Mouse (Mus musculus): ENCODE data around the gene Gtf2a2. TPM values are rescaled to one million over a fixed set of nuclear protein-coding genes. Genes with fewer than 3 reads are reported as not detected.

Gtf2a2 gene
- total RNA-seq (2021) = 10 to 100 TPM; 49.2 to 49.9 TPM
- long read RNA-seq, experiment 1, transcript Gtf2a2-202 (5 exons, 893 nt) = major isoform, 51 of 69 reads
- long read RNA-seq, experiment 1, transcript Gtf2a2-204 (4 exons, 622 nt) = minor isoform, 7 of 69 reads
- long read RNA-seq, experiment 1, partial matches to known transcripts = 0 of 69 reads
- long read RNA-seq, experiment 1, other reads (novel, unspliced or antisense) = 6 of 69 reads
- long read RNA-seq, experiment 2, transcript Gtf2a2-202 (5 exons, 893 nt) = major isoform, 53 of 66 reads
- long read RNA-seq, experiment 2, partial matches to known transcripts = 2 of 66 reads
- long read RNA-seq, experiment 2, other reads (novel, unspliced or antisense) = 6 of 66 reads

DNA sequence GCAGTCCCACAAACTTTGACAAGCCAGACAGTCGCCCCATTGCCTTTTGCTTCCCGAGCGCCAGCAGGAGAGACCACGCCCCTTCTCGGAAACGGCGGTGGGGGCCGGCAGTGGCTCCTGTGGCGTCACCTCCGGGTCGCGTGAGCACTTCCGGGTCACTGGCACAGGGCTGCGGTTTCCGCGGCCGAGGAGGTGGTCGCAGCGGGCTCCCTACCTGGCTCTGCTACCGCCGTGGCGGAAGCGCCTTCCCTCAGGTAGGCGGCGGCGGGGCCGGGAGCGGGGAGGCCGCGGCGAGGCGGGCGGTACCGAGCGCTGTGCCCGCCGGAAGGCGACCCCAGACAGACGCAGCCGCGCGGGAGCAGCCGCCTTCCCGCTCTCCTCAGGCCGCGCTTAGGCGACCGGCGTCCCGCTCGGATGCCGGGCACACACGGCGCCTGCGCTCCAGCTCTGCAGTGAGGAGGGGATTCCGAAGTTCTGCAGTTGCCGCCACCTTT lies at the start of gene Gtf2a2:
Gene Gtf2a2 (plus strand): TSS at position 143 of the 494 bp plus-strand sequence.
- peak; percentile 89 for DNase-seq

DNA sequence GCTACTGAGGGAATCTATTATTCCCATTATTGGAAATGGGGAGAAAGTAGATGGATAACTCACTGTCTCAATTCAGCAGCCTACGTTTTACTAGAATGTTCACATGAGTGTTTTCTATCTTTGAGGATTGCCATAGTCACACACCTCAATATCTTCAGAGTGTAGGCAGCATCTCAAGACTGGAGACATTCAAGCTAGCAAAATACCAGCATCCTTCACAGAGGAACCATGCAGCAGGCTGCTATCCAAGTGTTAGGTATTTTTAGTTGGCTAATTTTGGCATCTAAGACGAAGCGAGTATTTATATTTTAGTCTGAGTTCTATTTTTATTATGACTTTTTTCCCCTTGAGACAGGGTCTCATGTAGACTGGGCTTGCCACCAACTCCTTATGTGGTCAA lies 48.0 kb upstream of the Gtf2a2 start:
- no peak for DNase-seq

DNA sequence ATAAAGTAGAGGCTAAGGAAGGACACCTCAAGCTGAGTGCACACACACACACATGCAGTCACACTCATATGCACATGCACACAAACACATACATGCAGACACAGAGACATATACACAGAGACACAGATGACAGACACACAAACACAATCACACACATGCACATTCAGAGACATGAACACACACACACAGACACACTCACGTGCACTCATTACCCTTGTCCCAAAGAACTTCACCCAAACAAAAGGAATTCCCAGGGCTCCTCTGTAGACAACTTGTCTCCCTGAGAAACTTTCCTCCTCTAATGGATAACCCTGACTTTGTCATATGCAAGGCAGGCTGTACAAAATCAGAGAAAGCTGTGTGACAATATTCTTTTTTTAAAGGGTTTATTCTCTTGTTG lies 26.8 kb upstream of the Gtf2a2 start:
- DNase-seq = no peak

DNA sequence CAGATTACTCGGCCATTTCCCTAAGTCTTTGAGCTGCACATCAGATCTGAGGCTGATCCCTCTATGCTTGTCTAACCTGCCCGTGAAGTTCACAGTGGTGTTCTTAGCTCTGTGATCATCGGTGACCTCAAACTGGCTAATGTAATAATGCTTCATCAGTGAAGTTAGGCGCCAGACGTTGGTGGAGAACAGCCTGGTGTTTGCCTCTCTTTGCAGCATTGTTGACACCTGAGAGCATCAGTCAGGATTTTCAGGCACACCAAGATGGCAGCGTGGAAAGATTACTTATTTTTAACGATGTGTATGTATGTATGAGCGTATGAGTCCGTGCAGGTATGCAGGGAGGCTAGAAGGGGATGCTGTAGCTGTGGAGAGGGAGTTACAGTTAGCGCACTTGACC lies 26.3 kb upstream of the Gtf2a2 start:
- no peak for DNase-seq

DNA sequence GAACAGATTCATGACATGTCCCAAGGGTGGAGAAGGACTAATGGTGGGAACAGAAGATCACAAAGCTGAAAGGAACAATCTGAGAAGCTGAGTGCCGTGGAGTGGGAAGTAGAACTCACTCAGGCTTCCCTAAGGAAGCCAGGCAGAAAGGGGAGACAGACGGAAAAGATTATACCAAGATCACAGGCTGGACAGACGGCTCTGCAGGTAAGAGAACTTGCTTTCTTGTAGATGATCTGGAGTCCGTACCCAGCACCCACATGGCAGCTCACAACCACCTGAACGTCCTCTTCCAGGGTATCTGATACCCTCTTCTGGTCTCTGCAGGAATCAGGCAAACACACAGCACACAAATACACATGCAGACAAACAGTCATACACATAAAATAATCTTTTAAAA lies 25.8 kb upstream of the Gtf2a2 start:
- no peak for DNase-seq

DNA sequence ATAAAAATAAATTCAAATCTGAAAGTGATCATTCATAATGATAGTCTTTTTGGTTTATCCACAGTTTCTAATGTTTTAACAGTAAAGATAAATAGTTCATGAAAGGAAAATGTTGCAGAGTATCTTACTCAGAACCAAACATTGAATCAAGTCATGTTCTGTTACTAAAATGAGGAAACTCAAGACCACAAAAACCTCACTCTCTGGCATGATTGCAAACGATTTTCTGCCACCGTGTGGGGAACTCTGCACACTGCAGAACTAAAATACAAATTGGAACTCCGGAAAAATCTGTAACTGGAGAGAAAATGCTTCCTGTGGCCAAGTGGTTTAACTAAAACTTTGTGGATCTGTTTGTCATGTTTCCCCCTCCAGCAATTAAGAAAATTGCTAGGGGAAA lies 24.8 kb upstream of the Gtf2a2 start:
- peak; percentile 16 for DNase-seq

DNA sequence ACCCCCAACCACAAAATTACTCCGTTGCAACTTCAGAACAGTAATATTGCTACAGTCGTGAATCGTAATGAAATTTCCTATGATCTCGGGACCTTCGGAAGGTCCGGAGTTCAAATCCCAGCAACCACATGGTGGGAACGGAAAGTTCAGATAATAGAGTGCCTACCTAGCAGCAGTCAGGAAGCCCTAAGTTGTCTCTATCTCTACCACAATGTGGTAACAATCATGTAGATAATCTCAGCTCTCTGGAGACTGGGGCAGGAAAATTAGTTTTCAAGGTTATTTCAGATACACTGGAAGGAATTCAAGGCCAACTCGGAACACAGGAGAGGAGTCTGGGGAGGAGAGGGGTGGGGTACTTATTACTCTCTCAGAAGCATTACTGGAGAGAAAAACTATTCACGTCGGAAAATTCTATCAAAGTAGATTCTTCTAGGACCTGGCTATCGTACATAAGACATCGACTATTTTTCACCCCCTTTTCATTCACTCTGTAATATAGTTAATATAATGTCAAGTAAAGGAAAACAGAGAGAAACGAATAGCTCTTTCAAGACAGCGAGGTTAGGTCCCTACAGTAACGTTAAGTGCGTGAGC lies 23.5 kb upstream of the Gtf2a2 start:
- no peak for DNase-seq

DNA sequence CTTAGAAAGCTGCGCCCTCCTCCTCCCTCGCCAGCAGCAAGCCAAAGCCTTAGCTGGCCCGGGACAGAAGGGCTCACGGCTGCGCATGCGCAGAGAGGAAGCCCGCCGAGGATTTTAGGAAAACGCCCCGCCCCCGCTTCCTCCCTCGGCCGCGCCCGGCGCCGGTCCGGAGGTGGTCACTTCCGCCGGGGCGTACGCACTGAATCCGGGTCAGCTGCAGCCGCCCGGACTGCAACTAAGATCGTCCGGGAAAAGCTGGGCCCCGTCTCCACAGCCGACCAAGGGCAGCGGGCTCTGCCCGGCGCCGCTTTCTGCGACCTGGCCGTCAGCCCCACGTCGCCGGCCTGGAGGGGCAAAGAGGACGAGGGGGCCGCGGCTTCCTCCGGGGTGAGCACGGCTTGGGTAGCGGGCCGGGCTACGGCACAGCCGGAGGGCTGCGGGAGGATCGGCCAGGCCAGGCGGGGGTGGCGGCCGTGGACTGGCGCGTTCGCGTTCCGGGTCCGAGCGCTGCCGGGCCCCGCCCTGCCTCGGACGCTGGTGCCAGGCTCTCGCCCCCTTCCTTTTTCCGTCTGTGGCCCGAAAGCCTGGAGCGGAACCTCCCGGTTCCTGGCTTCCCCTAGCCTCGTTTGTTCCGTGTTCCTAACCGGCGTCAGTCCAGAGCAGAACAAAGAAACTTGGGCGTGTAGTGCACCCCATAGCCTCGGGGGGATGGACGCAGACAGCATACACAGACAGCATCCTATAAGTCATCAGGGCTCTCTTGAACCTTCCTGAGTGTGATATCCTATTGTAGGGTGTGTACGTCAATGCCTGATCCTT lies 22.8 kb upstream of the Gtf2a2 start, which contains the start of gene Bnip2:
Gene Bnip2 (plus strand): TSS at position 164 of the 819 bp plus-strand sequence.
- DNase-seq = peak; percentile 95

DNA sequence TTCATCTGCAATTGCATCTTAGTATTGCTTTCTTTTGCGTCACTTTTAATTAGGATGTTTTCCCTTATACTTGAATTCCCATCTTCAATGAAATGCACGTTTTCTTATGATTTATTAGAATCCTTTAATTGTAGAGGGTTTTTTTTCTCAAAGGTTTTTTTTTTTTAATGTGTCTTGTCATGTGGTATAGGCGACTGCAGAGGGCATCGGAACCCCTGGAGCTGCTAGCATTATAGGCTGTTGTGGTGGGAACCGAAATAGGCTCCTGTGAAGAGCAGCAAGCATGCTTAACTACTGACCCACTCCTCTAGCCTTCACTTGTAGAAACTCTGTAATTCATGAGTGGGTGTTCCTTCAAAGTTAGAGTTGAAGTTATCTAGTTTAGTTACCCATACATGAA lies 22.0 kb upstream of the Gtf2a2 start:
- DNase-seq = no peak

DNA sequence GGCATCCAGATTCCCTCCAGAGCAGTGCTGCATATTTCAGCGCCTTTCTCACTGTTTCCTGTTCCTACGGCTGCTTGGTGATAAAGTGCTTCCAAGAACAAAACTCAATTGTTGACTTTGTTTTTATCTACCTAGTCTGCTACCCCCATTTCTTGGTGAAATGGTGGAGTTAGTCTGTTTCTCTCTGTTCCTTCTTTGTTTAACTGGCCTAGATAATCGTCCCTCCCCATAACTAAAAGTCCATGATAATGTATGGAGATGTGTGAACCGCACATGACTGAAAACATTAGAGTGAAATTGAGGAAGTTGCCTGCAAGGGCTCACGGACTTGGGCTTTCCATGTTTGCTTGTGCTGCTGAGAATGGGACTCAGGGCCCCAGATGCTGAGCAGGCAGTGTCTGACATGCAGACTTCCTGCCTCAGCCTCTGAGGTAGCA lies 19.5 kb upstream of the Gtf2a2 start:
- no peak for DNase-seq

DNA sequence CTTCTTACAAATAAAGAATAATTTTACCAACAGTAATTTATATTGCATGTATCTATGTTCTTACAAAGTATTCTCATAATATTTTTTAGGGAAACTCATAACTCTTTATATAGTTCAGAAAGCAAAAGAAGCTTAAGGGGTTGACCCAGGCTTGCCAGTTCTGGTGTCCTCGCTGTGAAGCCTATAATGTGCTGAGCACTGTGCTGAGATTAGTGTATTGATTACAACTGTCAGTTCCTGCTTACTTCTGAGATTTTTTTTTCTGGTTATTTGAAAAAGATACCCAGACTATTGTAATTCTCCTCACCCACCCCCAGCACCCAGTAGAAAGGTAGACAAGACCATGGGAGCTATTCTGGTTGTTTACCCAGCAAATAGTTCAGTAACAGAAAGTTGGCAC lies 18.9 kb upstream of the Gtf2a2 start:
- DNase-seq = no peak

DNA sequence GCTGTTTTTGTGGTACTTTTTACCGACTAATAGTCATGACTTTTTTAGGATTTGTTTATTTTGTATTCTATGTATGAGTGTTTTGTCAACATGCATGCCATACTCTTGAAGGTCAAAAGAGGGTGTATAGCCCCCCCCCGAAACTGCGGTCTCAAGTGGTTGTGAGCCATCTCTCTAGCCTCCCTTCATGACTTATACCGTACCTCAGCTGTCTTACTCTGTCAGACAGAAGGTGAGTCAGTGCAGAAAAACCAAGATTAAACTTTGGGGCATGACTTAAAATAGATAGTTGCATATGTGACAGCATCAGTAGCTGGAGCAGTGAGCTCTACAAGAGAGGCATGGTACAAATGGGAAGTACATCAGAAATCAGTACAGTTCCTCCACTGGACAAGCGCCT lies 17.8 kb upstream of the Gtf2a2 start:
- DNase-seq = no peak

DNA sequence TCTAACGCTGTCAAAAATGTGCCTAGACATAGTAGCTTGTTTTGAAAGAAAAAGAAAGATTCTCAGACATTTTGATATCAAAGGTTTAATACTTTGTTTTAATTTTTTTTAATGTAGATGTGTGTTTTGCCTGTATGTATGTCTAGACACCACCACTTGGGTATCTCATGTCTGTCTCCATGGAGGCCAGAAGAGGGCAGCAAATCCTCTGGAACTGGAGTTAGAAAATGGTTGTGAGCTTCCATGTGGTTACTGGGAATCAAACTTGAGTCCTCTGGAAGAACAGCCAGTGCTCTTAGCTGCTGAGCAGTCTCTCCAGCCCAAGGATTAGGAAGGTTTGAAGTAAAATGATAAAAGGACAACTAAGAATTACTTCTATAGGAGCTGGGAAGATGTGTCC lies 13.0 kb upstream of the Gtf2a2 start:
- no peak for DNase-seq

DNA sequence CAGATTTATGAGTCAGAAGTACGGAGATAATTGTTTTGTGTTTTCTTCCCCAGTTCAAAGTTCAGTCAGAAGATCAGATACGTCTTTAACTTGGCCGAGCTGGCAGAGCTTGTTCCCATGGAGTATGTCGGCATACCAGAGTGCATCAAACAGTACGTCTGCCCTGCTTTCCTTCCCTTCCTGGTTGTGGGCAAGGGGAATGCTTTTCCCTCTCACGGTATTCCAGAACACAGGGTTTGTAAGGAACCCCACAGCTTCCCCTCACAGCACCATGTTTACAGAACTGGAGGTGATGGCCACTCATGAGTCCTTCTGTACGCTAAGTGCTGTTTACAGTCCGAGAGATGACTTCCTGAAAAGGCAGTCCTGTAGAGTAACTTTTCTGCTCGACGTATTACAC lies 8.8 kb upstream of the Gtf2a2 start:
- no peak for DNase-seq

DNA sequence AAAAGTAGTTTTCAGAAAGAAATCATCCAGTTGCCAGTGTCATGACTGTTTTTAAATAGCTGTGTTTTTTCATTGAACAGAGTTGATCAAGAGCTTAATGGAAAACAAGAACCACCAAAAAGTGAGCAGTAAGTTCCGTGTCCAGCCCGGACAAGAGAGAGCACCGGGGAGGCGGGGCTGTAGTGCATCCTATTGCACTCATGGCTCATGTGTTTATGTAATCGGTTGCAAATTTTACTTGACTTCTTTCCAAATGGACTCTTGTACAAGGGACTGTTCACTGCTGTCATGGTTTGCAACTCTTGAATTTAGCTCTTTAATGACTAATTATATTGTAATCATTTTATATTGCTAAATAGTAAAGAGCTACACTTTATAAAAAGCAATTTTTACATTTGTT lies 5.4 kb upstream of the Gtf2a2 start:
- DNase-seq = no peak

DNA sequence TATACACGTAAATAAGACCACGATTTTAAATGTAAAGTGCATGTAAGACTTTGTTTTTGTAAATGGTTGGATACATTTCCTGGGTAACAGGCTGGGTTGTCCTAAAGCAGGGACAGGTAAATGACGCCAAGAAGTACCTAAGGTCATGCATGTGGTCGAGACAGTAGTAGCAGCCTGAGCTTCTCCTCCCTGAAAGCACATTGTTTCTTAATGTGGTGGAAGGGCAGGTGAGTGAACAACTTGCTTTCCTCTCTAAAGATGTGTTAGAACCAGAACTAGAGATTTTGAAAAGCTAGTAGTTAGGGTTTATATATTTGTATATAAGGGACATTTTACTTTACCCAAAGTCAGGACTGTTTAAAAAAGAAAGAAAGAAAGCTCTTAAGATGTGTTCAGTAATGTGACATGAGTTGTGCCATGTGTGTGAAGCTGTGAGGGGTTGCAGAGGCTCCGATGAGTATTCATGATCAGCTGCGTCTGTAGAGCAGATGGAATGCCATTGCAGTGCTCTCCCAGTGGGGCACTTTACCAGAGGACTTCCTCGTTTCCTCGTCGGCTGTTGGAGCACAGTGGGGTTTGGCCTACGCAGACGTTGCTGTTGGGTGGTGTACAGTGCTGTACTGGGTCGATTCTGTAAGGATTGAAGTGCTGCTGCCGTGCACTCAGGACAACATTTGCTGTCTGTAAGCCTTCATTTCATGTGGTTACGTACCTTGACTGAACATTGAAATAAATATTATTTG lies 4.7 kb upstream of the Gtf2a2 start:
- DNase-seq = no peak

DNA sequence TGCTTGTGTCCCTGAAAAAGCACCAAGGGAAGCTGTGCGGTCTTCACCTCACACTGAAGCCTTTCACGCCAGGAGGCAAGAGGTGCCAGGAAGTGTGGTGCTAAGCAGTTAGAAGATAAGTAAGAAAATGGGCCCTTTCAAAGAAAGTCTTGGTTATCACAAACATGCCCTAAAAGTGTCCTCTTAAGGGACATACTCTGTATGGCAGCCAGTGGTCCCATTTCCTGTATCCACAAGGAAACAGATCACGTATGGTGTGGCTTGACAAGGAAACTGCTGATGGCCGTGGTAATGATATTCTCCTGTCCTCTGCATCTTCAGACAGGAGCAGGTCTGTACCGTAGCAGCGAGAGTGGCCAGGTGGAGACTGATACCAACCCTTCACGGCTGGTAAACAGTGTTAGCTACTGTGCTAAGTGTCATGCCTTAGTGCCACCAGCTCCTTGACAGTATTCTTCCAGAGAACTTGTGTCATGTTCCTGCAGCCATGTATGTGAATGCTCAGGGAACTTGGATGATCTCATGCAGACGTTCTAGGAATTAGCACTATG lies 2.5 kb upstream of the Gtf2a2 start:
- DNase-seq = no peak

DNA sequence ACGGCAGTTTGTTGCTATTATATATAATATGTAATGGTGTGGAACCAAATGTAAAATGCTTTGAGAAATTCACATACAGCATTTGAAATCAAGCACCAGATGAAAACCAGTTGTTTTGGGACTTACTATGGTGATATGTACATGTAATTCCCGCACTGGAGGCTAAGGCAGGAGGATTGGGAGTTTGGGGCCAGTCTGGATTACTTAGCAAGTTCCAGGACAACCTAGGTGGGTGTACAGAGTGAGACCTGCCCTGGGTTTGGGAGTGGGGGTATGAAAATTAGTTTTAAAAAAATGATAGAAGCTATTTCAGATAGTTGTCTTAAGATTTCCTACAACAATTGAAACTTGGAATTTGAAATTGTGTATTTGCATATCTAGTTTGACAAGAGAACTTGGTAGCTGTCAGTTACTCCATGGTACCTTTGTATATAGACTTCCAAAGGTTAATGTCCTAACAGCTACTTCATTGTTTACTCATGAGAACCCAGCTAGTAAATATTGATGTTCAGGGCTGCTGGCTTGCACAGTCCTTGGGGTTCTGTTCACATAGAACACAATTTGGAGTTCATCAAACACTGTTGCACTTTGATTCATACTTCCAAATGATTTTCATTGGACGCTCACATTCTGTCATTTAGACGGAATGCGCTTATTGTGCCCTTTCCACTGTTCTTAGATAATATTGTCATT lies 1.4 kb upstream of the Gtf2a2 start:
- no peak for DNase-seq

DNA sequence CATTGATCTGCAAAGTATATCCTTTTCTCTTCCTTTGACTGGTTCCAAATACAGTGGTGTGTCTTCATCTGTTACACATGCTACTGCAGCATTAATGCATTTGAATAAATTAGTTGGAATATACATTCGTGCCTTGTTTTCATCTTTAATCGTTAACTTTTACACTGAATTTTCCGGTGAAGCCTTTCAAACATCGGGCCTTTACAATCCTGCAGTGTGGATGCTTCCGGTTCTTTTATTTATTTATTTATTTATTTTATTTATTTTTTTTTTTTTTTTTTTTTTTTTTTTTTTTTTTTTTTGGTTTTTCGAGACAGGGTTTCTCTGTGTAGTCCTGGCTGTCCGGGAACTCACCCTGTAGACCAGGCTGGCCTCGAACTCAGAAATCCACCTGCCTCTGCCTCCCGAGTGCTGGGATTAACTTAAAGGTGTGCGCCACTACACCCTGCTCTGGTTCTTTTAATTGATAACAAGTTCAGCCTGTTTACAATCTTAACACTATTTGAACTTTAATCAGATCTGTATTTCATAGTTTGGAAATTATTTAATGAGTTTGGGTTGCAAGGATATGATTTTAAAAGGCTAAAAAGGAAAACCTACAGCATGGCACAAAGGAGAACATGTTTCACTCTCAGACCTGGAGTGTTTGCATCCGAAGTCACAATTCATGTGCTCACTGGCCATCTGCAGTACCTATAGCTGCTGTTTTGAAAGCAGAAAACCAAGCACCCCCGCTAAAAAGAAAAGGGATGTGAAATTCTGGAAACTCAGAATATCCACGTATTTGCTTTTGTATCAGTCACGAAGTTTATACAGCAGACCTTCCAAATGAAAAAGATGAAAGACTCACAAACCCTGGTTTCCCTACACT lies 578 bp upstream of the Gtf2a2 start:
- no peak for DNase-seq

DNA sequence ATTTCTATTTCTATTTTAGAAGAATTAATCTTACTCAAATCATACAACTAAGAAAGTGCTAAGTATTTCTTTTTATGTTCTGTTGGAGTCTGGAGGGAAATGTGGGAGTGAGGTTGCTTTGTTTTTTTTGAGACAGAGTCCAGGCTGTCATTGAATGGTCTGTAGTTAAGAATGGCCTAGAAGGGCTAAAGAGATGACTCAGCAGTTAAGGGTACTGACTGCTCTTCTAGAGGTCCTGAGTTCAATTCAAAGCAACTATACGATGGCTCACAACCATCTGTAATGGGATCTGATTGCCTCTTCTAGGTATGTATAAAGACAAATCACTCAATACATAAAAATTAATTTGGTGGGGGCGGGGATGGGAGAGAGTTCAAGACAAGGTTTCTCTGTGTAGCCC lies 3.3 kb downstream of the Gtf2a2 start:
- DNase-seq = no peak

Data from gastrocnemius, postnatal 25 days (tissue).